Mouse (Mus musculus) kidney, embryonic 15.5 days (tissue): ENCODE measurements at regions not wholly inside any gene's neighbourhood (a gene's known extent, or its start where the extent isn't known, plus 50 kb on each side); places are given as distances from the start of the nearest gene placed in this dataset.

ENCODE experiments used
- ATAC-seq: fragments of 200-750 bp; cut with Nextera tagmentation; replicated peaks from 2 replicates; pipeline ENCODE4 v1.8.0; 2017; ENCODE audit warnings: moderate TSS enrichment; ENCODE audit not compliant: low FRiP score
- H3K27ac ChIP-seq: fragments of 300-500 bp; sonication (generic); 2 replicates; pipeline ENCODE4 v1.5.1; 2015; ENCODE audit warnings: mild to moderate bottlenecking, inconsistent platforms
- H3K27me3 ChIP-seq: fragments of 300-500 bp; sonication (generic); 2 replicates; pipeline ENCODE4 v1.6.1; 2015; ENCODE audit warnings: inconsistent platforms
- H3K36me3 ChIP-seq: fragments of 300-500 bp; sonication (generic); 2 replicates; pipeline ENCODE4 v1.6.1; 2015; ENCODE audit warnings: inconsistent platforms
- H3K4me1 ChIP-seq: fragments of 300-500 bp; sonication (generic); 2 replicates; pipeline ENCODE4 v1.6.1; 2015; ENCODE audit warnings: inconsistent platforms
- H3K4me2 ChIP-seq: fragments of 300-500 bp; sonication (generic); 2 replicates; pipeline ENCODE4 v1.6.1; 2015; ENCODE audit warnings: moderate library complexity, mild to moderate bottlenecking, inconsistent platforms
- H3K4me3 ChIP-seq: fragments of 300-500 bp; sonication (generic); replicated peaks from 2 replicates; pipeline ENCODE4 v1.5.1; 2015; ENCODE audit warnings: mild to moderate bottlenecking, inconsistent platforms
- H3K9ac ChIP-seq: fragments of 300-500 bp; sonication (generic); 2 replicates; pipeline ENCODE4 v1.6.1; 2015; ENCODE audit warnings: mild to moderate bottlenecking, inconsistent platforms
- H3K9me3 ChIP-seq: fragments of 300-500 bp; sonication (generic); replicated peaks from 2 replicates; pipeline ENCODE4 v1.6.1; 2016; ENCODE audit warnings: inconsistent platforms
- WGBS: fragments of 180-500 bp; shearing (Covaris S2); methylation state at CpG from one replicate; pipeline ENCODE4 v1.1.7; 2015; ENCODE audit warnings: mixed read lengths; 5-methylcytosine and 5-hydroxymethylcytosine counted together

GRCm38 (mm10) chr19:52878812-52879502, 161.1 kb downstream of the Xpnpep1 start:
- H3K4me1 ChIP-seq = no peaks in the 10 kb centered on the region
- 81% methylated on average over 6 of the region's 6 CpGs for WGBS
- H3K9ac ChIP-seq = no peak overlapping the region
- ATAC-seq = no peak
- H3K4me3 ChIP-seq = no peak overlapping the region
- H3K27ac ChIP-seq = no peak overlapping the region
- H3K4me2 ChIP-seq = no peak overlapping the region
- no peaks in the 10 kb centered on the region for H3K27me3 ChIP-seq
- no peaks in the 10 kb centered on the region for H3K9me3 ChIP-seq
- H3K36me3 ChIP-seq = no peaks in the 10 kb centered on the region

- no peak overlapping the region for H3K4me3 ChIP-seq
- no peaks in the 10 kb centered on the region for H3K4me1 ChIP-seq
- no peaks in the 10 kb centered on the region for H3K36me3 ChIP-seq
- no peak for ATAC-seq
- H3K4me2 ChIP-seq = no peak overlapping the region
- H3K27me3 ChIP-seq = no peaks in the 10 kb centered on the region
- no peak overlapping the region for H3K9ac ChIP-seq
- WGBS = 83% methylated on average over 1 of the region's 1 CpGs
- no peaks in the 10 kb centered on the region for H3K9me3 ChIP-seq
- no peak overlapping the region for H3K27ac ChIP-seq
Measured at GRCm38 (mm10) chr19:52866635-52867034, 173.4 kb downstream of the Xpnpep1 start.

- 33% methylated on average over 9 of the region's 9 CpGs for WGBS
- H3K4me2 ChIP-seq = no peak overlapping the region
- no peaks in the 10 kb centered on the region for H3K27me3 ChIP-seq
- ATAC-seq = no peak
- H3K4me3 ChIP-seq = no peak overlapping the region
- no peaks in the 10 kb centered on the region for H3K36me3 ChIP-seq
- no peak overlapping the region for H3K9ac ChIP-seq
- no peaks in the 10 kb centered on the region for H3K9me3 ChIP-seq
- no peak overlapping the region for H3K27ac ChIP-seq
- no peaks in the 10 kb centered on the region for H3K4me1 ChIP-seq
Measured at GRCm38 (mm10) chr19:52861576-52861975, 178.4 kb downstream of the Xpnpep1 start.

GRCm38 (mm10) chr19:52854068-52854682, 185.8 kb downstream of the Xpnpep1 start:
- Histone ChIP-seq H3K4me3 (no peak overlapping the region), H3K4me1 (no peaks in the 10 kb centered on the region), H3K9me3 (no peaks in the 10 kb centered on the region), H3K4me2 (no peak overlapping the region), H3K36me3 (no peaks in the 10 kb centered on the region), H3K9ac (no peak overlapping the region), H3K27me3 (no peaks in the 10 kb centered on the region), H3K27ac (no peak overlapping the region)
- no peak for ATAC-seq
- WGBS = 76% methylated on average over 7 of the region's 7 CpGs

- Histone ChIP-seq H3K9me3 (no peaks in the 10 kb centered on the region), H3K4me2 (no peak overlapping the region), H3K27me3 (no peaks in the 10 kb centered on the region), H3K4me1 (no peaks in the 10 kb centered on the region), H3K9ac (no peak overlapping the region), H3K4me3 (no peak overlapping the region), H3K36me3 (no peaks in the 10 kb centered on the region), H3K27ac (no peak overlapping the region)
- ATAC-seq = no peak
- 91% methylated on average over 7 of the region's 7 CpGs for WGBS
Measured at GRCm38 (mm10) chr19:52816202-52816601, 223.8 kb downstream of the Xpnpep1 start.

- Histone ChIP-seq H3K4me2 (no peak overlapping the region), H3K4me1 (no peaks in the 10 kb centered on the region), H3K9me3 (no peaks in the 10 kb centered on the region), H3K36me3 (no peaks in the 10 kb centered on the region), H3K9ac (no peak overlapping the region), H3K4me3 (no peak overlapping the region), H3K27me3 (no peaks in the 10 kb centered on the region), H3K27ac (no peak overlapping the region)
- WGBS = 66% methylated on average over 6 of the region's 6 CpGs
- no peak for ATAC-seq
Measured at GRCm38 (mm10) chr19:52812046-52812445, 228.0 kb downstream of the Xpnpep1 start.

GRCm38 (mm10) chr19:52788802-52789201, 251.2 kb downstream of the Xpnpep1 start:
- no peak for ATAC-seq

GRCm38 (mm10) chr19:52768761-52769388, 271.1 kb downstream of the Xpnpep1 start:
- Histone ChIP-seq H3K4me3 (no peak overlapping the region), H3K27ac (no peak overlapping the region), H3K4me2 (no peak overlapping the region), H3K36me3 (no peaks in the 10 kb centered on the region), H3K9me3 (no peaks in the 10 kb centered on the region), H3K27me3 (no peaks in the 10 kb centered on the region), H3K9ac (no peak overlapping the region), H3K4me1 (no peaks in the 10 kb centered on the region)
- 73% methylated on average over 4 of the region's 4 CpGs for WGBS
- no peak for ATAC-seq

More at GRCm38 (mm10) chr19:52788802-52789201, 251.2 kb downstream of the Xpnpep1 start:
- Histone ChIP-seq H3K27ac (no peak overlapping the region), H3K36me3 (no peaks in the 10 kb centered on the region), H3K9ac (no peak overlapping the region), H3K4me3 (no peak overlapping the region), H3K4me2 (no peak overlapping the region), H3K9me3 (no peaks in the 10 kb centered on the region), H3K27me3 (no peaks in the 10 kb centered on the region), H3K4me1 (no peaks in the 10 kb centered on the region)
- 76% methylated on average over 3 of the region's 3 CpGs for WGBS

- WGBS = 82% methylated on average over 5 of the region's 5 CpGs
- no peaks in the 10 kb centered on the region for H3K27me3 ChIP-seq
- no peaks in the 10 kb centered on the region for H3K9me3 ChIP-seq
- no peak overlapping the region for H3K9ac ChIP-seq
- H3K4me1 ChIP-seq = no peaks in the 10 kb centered on the region
- H3K27ac ChIP-seq = no peak overlapping the region
- ATAC-seq = no peak
- no peak overlapping the region for H3K4me3 ChIP-seq
- no peak overlapping the region for H3K4me2 ChIP-seq
- no peaks in the 10 kb centered on the region for H3K36me3 ChIP-seq
Measured at GRCm38 (mm10) chr19:52768117-52768516, 271.9 kb downstream of the Xpnpep1 start.

GRCm38 (mm10) chr19:52738946-52739345, 301.1 kb downstream of the Xpnpep1 start:
- WGBS = 90% methylated on average over 9 of the region's 9 CpGs
- Histone ChIP-seq H3K4me3 (no peak overlapping the region), H3K27ac (no peak overlapping the region), H3K9ac (no peak overlapping the region), H3K27me3 (no peaks in the 10 kb centered on the region), H3K4me2 (no peak overlapping the region), H3K4me1 (no peaks in the 10 kb centered on the region), H3K9me3 (no peaks in the 10 kb centered on the region), H3K36me3 (no peaks in the 10 kb centered on the region)
- no peak for ATAC-seq

- ATAC-seq = no peak
- Histone ChIP-seq H3K9ac (no peak overlapping the region), H3K4me3 (no peak overlapping the region), H3K4me1 (no peaks in the 10 kb centered on the region), H3K36me3 (no peaks in the 10 kb centered on the region), H3K27me3 (no peaks in the 10 kb centered on the region), H3K9me3 (no peaks in the 10 kb centered on the region), H3K4me2 (no peak overlapping the region), H3K27ac (no peak overlapping the region)
- 34% methylated on average over 1 of the region's 1 CpGs for WGBS
Measured at GRCm38 (mm10) chr19:52721776-52722175, 318.2 kb downstream of the Xpnpep1 start.

- Histone ChIP-seq H3K9me3 (no peaks in the 10 kb centered on the region), H3K4me2 (no peak overlapping the region), H3K27me3 (no peaks in the 10 kb centered on the region), H3K9ac (no peak overlapping the region), H3K4me3 (no peak overlapping the region), H3K4me1 (no peaks in the 10 kb centered on the region), H3K36me3 (no peaks in the 10 kb centered on the region), H3K27ac (no peak overlapping the region)
- ATAC-seq = no peak
- WGBS = 46% methylated on average over 5 of the region's 5 CpGs
Measured at GRCm38 (mm10) chr19:52715359-52715758, 324.7 kb downstream of the Xpnpep1 start.
